Comparison of ENCODE assay signal across 11 mouse cellular contexts in the genomic region with DNA sequence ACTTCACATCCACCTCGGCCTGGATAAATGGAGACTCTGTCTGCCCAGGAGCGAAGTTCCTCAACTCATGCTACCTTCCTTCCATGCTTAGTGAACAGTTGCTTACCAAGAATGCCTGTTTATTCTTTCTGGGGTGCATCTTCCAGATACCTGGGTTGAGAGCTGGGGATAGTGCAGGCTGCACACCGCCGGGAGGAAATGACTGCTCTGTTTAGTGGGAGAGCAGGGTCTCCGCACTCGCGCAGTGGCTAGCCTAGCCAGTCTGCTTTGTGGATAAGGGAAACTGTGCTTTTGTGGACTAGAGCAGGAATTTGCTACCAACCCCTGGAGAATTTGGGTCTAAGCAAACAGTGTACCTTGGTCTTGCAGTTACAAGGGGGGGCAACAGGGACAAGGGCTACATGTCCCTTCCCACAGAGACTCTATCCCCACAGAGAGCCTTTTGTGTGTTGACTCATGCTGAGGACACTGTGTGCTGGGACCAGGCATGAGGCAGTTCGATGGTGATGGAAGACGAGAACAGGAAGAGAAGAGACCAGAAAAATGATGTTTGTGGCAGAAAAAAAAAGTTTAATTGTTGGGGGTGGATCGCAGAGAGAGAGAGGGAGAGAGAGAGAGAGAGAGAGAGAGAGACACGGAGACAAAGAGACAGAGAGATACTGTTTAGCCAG. TPM values are rescaled to one million over a fixed set of nuclear protein-coding genes. Genes with fewer than 3 reads are reported as not detected.
A peak's percentile ranks its signal among the peaks of the same experiment; 100 is the strongest.
DNase-seq lines count a peak whose midpoint lies in the region; ATAC-seq lines count a peak whose summit lies in the region.
"Had no signal": no experiment of that assay in that cellular context is flagged by ENCODE, and none has a peak within 500 bp of the region (broad histone marks: within the 10 kb centered on the region; RNA-seq: fewer than 3 reads in every experiment).

No protein-coding gene starts in this region.

- H3K4me1 ChIP-seq in heart, embryonic 14.5 days (ENCODE audit: control insufficient read depth in 2 of 2, insufficient read depth in 2 of 2, low read length in 2 of 2) = peaks cover 22 to 26% of the 10 kb centered on the region in 2 experiments
- peaks cover 20% of the 10 kb centered on the region; the same call in 1 of the 2 replicates for H3K4me1 ChIP-seq in intestine, embryonic 15.5 days (replicated peaks)
- 0 out of 2 replicates have a peak, but pooled peaks cover 2% of the 10 kb centered on the region for H3K4me1 ChIP-seq in stomach, embryonic 14.5 days (ENCODE audit: control insufficient read depth, insufficient read depth, low read length)
- no peaks in the 10 kb centered on the region for H3K4me1 ChIP-seq in forebrain, embryonic 15.5 days

- H3K27me3 ChIP-seq in heart, embryonic 14.5 days (ENCODE audit: control insufficient read depth, insufficient read depth, low read length) = no peaks in the 10 kb centered on the region
- no peaks in the 10 kb centered on the region for H3K27me3 ChIP-seq in intestine, embryonic 15.5 days (replicated peaks)
- H3K27me3 ChIP-seq in stomach, embryonic 14.5 days (ENCODE audit: control insufficient read depth, insufficient read depth, low read length) = no peaks in the 10 kb centered on the region
- no peaks in the 10 kb centered on the region for H3K27me3 ChIP-seq in forebrain, embryonic 15.5 days

- H3K9me3 ChIP-seq in heart, embryonic 14.5 days (ENCODE audit: control insufficient read depth, low read length) = no peaks in the 10 kb centered on the region
- H3K9me3 ChIP-seq in intestine, embryonic 15.5 days = no peaks in the 10 kb centered on the region
- no peaks in the 10 kb centered on the region for H3K9me3 ChIP-seq in stomach, embryonic 14.5 days (ENCODE audit: control insufficient read depth, low read depth, low read length)
- H3K9me3 ChIP-seq in forebrain, embryonic 15.5 days = no peaks in the 10 kb centered on the region

- peak overlapping the region; percentile 14; the same call in 1 of the 2 replicates for H3K9ac ChIP-seq in heart, embryonic 14.5 days (ENCODE audit: low read length)
- no peak overlapping the region for H3K9ac ChIP-seq in intestine, embryonic 15.5 days
- no peak overlapping the region for H3K9ac ChIP-seq in stomach, embryonic 14.5 days (replicated peaks; ENCODE audit: low read depth, low read length)
- H3K9ac ChIP-seq in forebrain, embryonic 15.5 days (replicated peaks) = no peak overlapping the region

- intact Hi-C loops in heart, postnatal 25 days (cut with DNase I) = no loop called here

- H3K27ac ChIP-seq in heart, embryonic 14.5 days (replicated peaks in 1 of 2; ENCODE audit: control insufficient read depth in 1 of 2, insufficient read depth in 1 of 2, low read depth in 2 of 2, low read length in 2 of 2) = 0 out of 4 replicates have a peak overlapping the region, but pooled peaks of 1 of the 2 experiments have one; percentile 28
- H3K27ac ChIP-seq in intestine, embryonic 15.5 days = peak overlapping the region; percentile 38; the same call in 1 of the 2 replicates
- no peak overlapping the region; the same call in 1 of the 2 replicates for H3K27ac ChIP-seq in stomach, embryonic 14.5 days (ENCODE audit: low read length)
- no peak overlapping the region for H3K27ac ChIP-seq in forebrain, embryonic 15.5 days (replicated peaks)

- no peak overlapping the region for H3K4me3 ChIP-seq in heart, embryonic 14.5 days (ENCODE audit: control insufficient read depth in 1 of 2, insufficient read depth in 1 of 2, low read depth in 1 of 2, low read length in 2 of 2)
- H3K4me3 ChIP-seq in intestine, embryonic 15.5 days (replicated peaks) = peak overlapping the region; percentile 16; the same call in 1 of the 2 replicates
- H3K4me3 ChIP-seq in stomach, embryonic 14.5 days (ENCODE audit: low read depth, low read length) = no peak overlapping the region
- no peak overlapping the region for H3K4me3 ChIP-seq in forebrain, embryonic 15.5 days

- 67% methylated on average over 11 of the region's 11 CpGs for WGBS in heart, embryonic 14.5 days
- 61% methylated on average over 11 of the region's 11 CpGs for WGBS in intestine, embryonic 15.5 days
- WGBS in stomach, embryonic 14.5 days = 59% methylated on average over 11 of the region's 11 CpGs
- 80% methylated on average over 11 of the region's 11 CpGs for WGBS in forebrain, embryonic 15.5 days

- no peaks in the 10 kb centered on the region for H3K36me3 ChIP-seq in heart, embryonic 14.5 days (ENCODE audit: control insufficient read depth, insufficient read depth, low read length)
- no peaks in the 10 kb centered on the region for H3K36me3 ChIP-seq in intestine, embryonic 15.5 days
- H3K36me3 ChIP-seq in stomach, embryonic 14.5 days (ENCODE audit: control insufficient read depth, insufficient read depth, low read length) = no peaks in the 10 kb centered on the region
- no peaks in the 10 kb centered on the region for H3K36me3 ChIP-seq in forebrain, embryonic 15.5 days

- DNase-seq in heart, postnatal 25 days (ENCODE audit: low spot score) = no peak
- DNase-seq in CD4-positive, CD25-positive, alpha-beta regulatory T cell, adult 2 months (ENCODE audit: low read depth, low spot score) = peak; percentile 29
- no peak for DNase-seq in neural tube, embryonic 10.5 days (ENCODE audit: extremely low spot score, low spot score)
- DNase-seq in layer of hippocampus, adult 18-20 months (ENCODE audit: low spot score in 2 of 2) = no peak
- DNase-seq: adrenal gland, adult 2 months; cerebellum, adult 2 months; heart, adult 11 months had no signal

- 0 out of 2 replicates have a peak overlapping the region, but pooled peaks have one; percentile 8 for H3K4me2 ChIP-seq in heart, embryonic 14.5 days (ENCODE audit: low read length)
- peak overlapping the region; percentile 44 for H3K4me2 ChIP-seq in intestine, embryonic 15.5 days (replicated peaks)
- H3K4me2 ChIP-seq in stomach, embryonic 14.5 days (replicated peaks; ENCODE audit: low read depth, low read length) = peak overlapping the region; percentile 14; the same call in 1 of the 2 replicates
- no peak overlapping the region for H3K4me2 ChIP-seq in forebrain, embryonic 15.5 days (replicated peaks)

- ATAC-seq in heart, embryonic 14.5 days (ENCODE audit: insufficient number of reproducible peaks, insufficient read depth, low FRiP score, low read depth) = no peak
- ATAC-seq in intestine, embryonic 15.5 days = no peak
- ATAC-seq in stomach, embryonic 14.5 days (ENCODE audit: insufficient number of reproducible peaks, insufficient read depth, low FRiP score, low read depth) = no peak
- ATAC-seq in forebrain, embryonic 15.5 days (replicated peaks) = no peak

RNA-seq across cellular contexts. Expression of a gene that starts 1.9 kb away (rescaled TPM):
- 3.0 and 5.1 TPM in 2 replicates for polyA plus RNA-seq in heart, embryonic 14.5 days (2014; fragmentation: Nextera tagmentation; extraction: Ambion mirVana)
- under 1 TPM; 0.48 to 0.60 TPM for total RNA-seq in heart, postnatal 25 days (2021)
- 30.2 and 33.3 TPM in 2 replicates for polyA plus RNA-seq in intestine, embryonic 15.5 days (2015; fragmentation: Nextera tagmentation; extraction: Ambion mirVana)
- 20.3 and 22.0 TPM in 2 replicates for polyA plus RNA-seq in stomach, embryonic 14.5 days (2014; fragmentation: Nextera tagmentation; extraction: Ambion mirVana)
- 0.36 and 0.95 TPM in 2 replicates for polyA plus RNA-seq in forebrain, embryonic 15.5 days (2015; fragmentation: Nextera tagmentation; extraction: Ambion mirVana)
- not detected for total RNA-seq in layer of hippocampus, adult 18-20 months (2021)
